Mouse (Mus musculus): ENCODE measurements around the gene Polr2i.

DNA sequence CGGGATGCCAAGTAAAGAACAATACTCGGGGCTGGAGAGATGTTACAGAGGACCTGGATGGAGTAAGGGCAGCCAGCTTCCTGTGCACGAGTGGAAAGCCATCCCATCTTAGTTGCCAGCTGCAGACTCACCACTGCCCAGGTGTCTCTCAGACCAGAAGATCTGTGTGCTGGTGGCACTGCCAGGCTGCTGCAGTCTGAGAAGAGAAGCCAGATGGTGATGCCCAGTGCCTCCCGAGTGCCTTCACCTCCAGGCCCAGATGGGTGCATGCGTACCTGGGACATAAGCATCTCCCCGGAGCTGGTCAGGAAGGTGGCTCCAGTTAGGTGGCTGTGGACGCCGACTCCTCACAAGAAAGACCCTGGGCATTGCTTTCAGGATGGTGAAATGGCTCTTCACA lies 3.3 kb downstream of the Polr2i start:
- TF ChIP-seq CHD2 (IDR thresholded peaks at IDR 0.05; ENCODE audit: low read depth, low read length) (no peak), ZC3H11A (IDR thresholded peaks at IDR 0.05; ENCODE audit: borderline replicate concordance, low read depth, low read length) (no peak), MAFK (IDR thresholded peaks at IDR 0.05; ENCODE audit: insufficient read depth, low read depth, low read length) (no peak)

Measured in ES-E14 (cell line).